Mouse (Mus musculus) NIH3T3 (cell line): ENCODE results near the gene Med13.

Experiments used
- DNase-seq: peaks from one replicate; pipeline ENCODE4 v3.0.0-alpha.2; 2012; ENCODE audit warnings: low read depth

Med13 gene

GRCm38 (mm10) chr11:86291714-86292113 lies 65.7 kb downstream of the Med13 start:
- DNase-seq: no peak

GRCm38 (mm10) chr11:86285729-86286128 lies 71.7 kb downstream of the Med13 start:
- DNase-seq: peak; percentile 15

DNA sequence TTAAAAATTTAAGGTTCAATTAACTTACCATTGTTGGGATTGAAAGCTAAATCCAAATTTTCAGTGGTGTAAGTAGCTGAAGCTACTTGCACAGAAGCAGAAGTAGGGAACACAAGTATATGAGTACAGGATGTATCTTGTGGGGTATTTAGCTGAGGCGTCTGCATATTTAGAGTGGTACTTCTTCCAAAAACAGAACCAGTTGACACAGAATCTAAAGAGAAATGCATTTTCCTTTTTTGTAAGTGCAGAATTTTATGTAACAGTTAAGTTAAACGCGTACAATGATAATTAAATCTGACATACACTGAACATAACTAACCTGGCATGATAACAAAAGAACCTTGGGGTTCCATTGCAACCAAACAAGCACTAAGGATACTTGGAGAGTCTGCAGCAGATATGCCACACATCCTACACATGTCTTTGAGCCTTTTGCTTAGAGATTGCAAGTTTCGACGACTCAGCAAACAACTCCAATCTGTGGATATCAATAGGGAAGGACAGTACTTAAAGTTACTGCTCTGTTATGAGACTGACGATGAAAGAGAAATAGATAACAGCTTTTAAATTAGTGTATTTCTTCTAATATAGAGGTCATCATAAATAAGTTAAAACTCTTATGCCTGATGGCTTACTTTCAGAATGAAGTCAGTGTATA lies 78.8 kb downstream of the Med13 start:
- no peak for DNase-seq

GRCm38 (mm10) chr11:86257460-86258076 lies 99.8 kb downstream of the Med13 start, which contains the start of gene Ints2:
Gene Ints2, minus strand, starts transcription at chr11:86257575.
- DNase-seq: peak; percentile 98

- DNase-seq: no peak
Measured at GRCm38 (mm10) chr11:86257054-86257453, 100.3 kb downstream of the Med13 start.

GRCm38 (mm10) chr11:86253342-86253741 lies 104.1 kb downstream of the Med13 start:
- DNase-seq: no peak

- DNase-seq: no peak
Measured at GRCm38 (mm10) chr11:86232446-86232845, 125.0 kb downstream of the Med13 start.

GRCm38 (mm10) chr11:86231781-86232350 lies 125.5 kb downstream of the Med13 start:
- no peak for DNase-seq

DNA sequence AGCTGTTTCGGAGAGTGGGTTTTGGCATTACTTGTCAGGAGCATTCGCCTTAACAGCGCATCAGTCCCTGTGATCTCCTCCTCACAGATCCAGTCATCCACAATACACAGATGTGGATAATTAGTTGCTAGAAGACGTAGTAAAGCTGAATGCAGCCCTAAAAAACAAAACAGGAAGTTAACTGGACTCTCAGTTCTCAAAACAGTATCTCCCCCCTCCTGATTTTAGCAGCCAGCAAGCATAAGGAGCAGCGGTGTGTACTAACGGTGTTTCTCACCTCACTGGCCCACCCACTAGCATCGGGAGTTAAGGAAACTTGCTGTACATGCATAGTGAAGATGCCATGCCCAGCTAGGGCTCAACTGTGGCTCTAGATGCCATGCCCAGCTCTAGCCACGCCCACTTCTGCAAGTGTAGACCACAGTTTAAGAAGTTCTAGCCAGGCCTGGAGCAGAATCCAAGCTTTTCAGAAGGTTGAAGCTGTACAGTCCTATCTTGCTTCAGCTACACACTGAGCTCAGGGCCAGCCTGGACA lies 130.7 kb downstream of the Med13 start:
- no peak for DNase-seq

DNA sequence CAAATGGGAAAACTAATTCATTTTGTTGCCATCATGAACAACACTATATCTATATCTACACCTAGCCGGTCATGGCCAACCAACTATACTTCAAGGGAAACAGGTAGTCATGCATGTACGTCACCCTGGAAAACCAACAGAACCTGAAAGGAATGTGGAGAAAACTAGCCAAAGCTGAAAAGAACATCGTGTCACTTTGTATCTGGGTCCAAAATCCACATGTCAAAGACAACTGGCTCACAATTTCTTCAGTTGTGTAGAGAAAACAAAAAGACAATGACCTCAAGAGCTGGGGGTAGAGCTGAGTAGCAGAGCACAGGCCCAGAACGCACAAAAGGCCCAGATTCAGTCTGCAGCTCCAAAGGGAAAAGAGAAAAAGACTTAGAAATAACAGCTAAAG lies 131.6 kb downstream of the Med13 start:
- no peak for DNase-seq
